Mouse (Mus musculus) embryonic fibroblast, embryonic 13.5 days (primary cell): ENCODE measurements around the gene Btbd7.

ENCODE experiments used
- CTCF ChIP-seq: IDR thresholded peaks from 2 replicates; pipeline ENCODE4 v1.5.1; 2011; ENCODE audit warnings: mild to moderate bottlenecking, control low read depth, low read length, moderate library complexity, borderline replicate concordance; ENCODE audit not compliant: insufficient read depth
- POLR2A ChIP-seq: IDR thresholded peaks from 2 replicates; pipeline ENCODE4 v1.6.1; 2011; ENCODE audit warnings: low read depth, mild to moderate bottlenecking, control low read depth, low read length, moderate library complexity

DNA sequence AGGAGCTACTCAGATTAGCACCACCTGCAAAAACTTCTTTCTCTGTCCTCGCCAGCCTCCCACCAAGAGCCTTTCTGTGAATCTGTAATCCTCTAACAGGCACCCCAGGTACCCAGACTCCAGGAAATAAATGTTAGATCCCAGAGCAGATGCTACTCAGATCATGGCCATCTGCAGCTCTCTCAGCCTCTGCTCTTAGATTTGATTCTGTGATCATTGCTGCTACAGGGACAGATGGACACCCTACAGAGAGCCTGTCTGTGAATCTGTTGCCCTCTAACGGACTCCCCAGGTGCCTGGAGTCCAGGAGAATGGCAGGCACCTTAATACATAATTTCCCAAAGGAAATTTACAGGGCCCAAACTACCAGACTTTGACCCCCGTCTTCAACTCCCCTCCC lies 29.9 kb upstream of the Btbd7 start:
- TF ChIP-seq CTCF, result no peak
- no peak for TF ChIP-seq POLR2A
